Mouse (Mus musculus) erythroblast, embryonic 14.5 days (primary cell): Measurements from ENCODE around the gene Pink1. TPM values are rescaled to one million over a fixed set of nuclear protein-coding genes. Genes with fewer than 3 reads are reported as not detected.

Experiments
- H3K27me3 ChIP-seq: 2 replicates; pipeline ENCODE4 v1.6.1; 2012; ENCODE audit warnings: inconsistent platforms; ENCODE audit not compliant: control insufficient read depth
- H3K36me3 ChIP-seq: 2 replicates; pipeline ENCODE4 v1.6.1; 2012; ENCODE audit warnings: mild to moderate bottlenecking, inconsistent platforms; ENCODE audit not compliant: control insufficient read depth
- H3K4me1 ChIP-seq: 2 replicates; pipeline ENCODE4 v1.6.1; 2012; ENCODE audit warnings: inconsistent platforms; ENCODE audit not compliant: control insufficient read depth
- H3K4me3 ChIP-seq: replicated peaks from 2 replicates; pipeline ENCODE3; 2012; ENCODE audit warnings: moderate library complexity, mild to moderate bottlenecking, inconsistent platforms
- H3K9me3 ChIP-seq: 2 replicates; pipeline ENCODE4 v1.6.1; 2012; ENCODE audit warnings: low read length, inconsistent platforms, mixed read lengths; ENCODE audit not compliant: control insufficient read depth
- GATA1 ChIP-seq: IDR thresholded peaks from 2 replicates; pipeline ENCODE4 v1.6.1; 2012; ENCODE audit warnings: low read length, inconsistent platforms, mixed read lengths
- TAL1 ChIP-seq: IDR thresholded peaks from 3 replicates; pipeline ENCODE4 v1.6.1; 2012; ENCODE audit warnings: low read length, inconsistent platforms, mixed read lengths
- polyA plus RNA-seq: library from polyadenylated mRNA; stranded (reverse); fragments of >175 nt; gene quantifications from 2 replicates; pipeline ENCODE4 v1.2.3, GENCODE M21; 2012

The Pink1 gene
- polyA plus RNA-seq, 1 experiment = 5.3 TPM

DNA sequence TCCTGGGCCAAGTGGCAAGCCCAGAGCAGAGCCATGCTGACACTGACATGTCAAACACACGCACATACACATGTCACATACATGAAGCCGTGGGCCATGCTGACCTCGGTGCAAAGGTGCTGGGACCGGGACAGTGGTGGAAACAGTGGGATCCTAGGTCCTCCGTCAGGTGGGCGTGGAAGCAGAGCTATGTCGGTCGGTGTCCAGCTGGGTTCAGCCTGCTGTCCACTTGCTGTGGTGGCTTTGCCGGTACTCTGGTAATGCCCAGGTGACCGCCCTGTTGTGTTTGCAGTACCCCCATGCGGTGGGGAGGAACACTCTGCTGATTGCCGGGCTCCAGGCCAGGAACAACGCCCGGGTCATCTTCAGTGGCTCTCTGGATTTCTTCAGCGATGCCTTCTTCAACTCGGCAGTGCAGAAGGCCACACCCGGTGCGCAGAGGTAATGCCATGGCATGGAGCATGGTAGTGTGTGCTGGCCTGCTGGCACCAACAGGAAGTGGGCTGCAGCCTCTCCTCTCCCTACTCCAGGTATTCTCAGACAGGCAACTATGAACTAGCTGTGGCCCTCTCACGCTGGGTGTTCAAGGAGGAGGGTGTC lies 15.7 kb downstream of the Pink1 start:
- Histone ChIP-seq H3K4me1 (peaks cover 16% of the 10 kb centered on the region), H3K9me3 (no peaks in the 10 kb centered on the region), H3K27me3 (no peaks in the 10 kb centered on the region), H3K36me3 (peaks cover 85% of the 10 kb centered on the region), H3K4me3 (no peak overlapping the region)
- TF ChIP-seq TAL1 (no peak), GATA1 (no peak)

DNA sequence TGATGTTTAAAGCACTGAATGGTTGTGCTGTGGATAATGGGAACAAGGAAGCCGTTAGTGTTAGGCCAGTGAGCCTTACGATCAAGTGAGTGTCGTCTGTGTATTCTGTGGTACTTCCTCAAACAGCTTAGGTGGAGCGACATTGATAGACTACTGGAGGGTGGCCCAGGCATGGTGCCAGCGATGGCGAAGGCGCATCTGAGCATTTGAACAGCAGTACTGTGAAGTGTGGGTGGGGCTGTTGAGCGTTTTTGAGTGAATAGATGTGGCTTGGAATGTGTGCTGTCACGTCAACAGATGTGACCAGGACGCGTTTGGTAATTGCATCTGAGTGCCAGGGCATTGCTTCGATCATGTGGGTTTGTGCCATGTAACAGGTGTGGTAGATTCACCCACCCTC lies 18.4 kb downstream of the Pink1 start:
- Histone ChIP-seq H3K36me3 (peaks cover 64% of the 10 kb centered on the region), H3K4me3 (no peak overlapping the region), H3K9me3 (no peaks in the 10 kb centered on the region), H3K27me3 (no peaks in the 10 kb centered on the region), H3K4me1 (peaks cover 37% of the 10 kb centered on the region)
- TF ChIP-seq TAL1 (no peak), GATA1 (no peak)

DNA sequence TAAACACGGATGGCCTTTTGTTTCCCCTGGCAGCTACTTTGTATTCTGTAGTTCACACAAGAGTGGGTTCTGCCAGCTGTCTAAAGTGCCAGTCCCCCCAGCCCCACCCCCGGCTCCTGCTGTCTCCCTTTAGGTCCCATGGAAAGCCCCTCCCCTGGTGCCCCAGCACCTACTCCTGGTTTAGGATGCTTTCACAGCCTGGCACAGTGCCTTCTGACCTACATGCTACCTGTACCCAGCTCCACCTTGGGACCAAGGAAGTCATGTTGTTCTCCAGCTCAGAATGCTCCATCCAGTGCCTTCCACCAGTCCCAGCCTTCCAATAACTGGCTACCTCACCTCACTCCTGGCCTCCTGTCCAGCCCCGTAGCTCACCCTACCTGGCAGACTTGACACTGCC lies 19.1 kb downstream of the Pink1 start:
- H3K27me3 ChIP-seq = no peaks in the 10 kb centered on the region
- no peaks in the 10 kb centered on the region for H3K9me3 ChIP-seq
- no peak for TF ChIP-seq GATA1
- no peak for TF ChIP-seq TAL1
- peaks cover 57% of the 10 kb centered on the region for H3K36me3 ChIP-seq
- no peak overlapping the region for H3K4me3 ChIP-seq
- peaks cover 41% of the 10 kb centered on the region for H3K4me1 ChIP-seq

DNA sequence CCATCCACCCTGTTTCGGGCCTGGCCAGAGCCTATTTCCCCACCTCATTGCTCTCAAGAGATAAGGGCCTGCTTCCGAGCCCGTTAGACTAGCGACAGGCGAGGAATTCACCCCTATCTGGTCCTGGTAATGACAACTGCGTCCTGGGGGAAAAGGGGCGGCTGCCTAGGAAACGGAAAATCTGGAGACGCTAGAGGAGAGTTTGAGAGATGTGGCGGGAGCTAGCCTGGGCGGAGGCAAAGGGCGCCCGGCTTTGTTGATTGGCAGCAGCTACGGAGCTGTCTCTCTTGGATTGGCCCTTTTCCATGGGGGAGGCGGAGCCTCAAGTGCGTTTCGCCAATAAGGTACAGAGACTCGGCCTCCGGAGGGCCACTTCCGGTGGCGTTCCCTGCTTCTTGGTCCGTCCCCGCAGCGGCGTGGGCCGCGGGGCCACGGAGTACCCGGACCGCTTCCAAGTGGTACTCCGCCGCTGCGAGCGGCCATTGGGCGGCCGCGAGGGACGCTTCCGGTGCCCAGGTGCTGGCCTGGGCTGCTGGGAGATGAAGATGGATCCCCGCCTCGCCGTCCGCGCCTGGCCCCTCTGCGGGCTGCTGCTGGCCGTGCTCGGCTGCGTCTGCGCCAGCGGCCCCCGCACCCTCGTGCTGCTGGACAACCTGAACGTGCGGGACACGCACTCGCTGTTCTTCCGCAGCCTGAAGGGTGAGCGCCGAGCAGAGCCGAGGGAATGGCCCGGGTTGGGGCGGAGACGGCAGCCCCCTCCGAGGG lies 21.6 kb downstream of the Pink1 start, which contains the start of gene Ddost:
Ddost (plus strand) TSS at position 391 of the 765 bp plus-strand sequence.
- peaks cover 41% of the 10 kb centered on the region for H3K4me1 ChIP-seq
- TF ChIP-seq GATA1 (0 out of 2 replicates have a peak, but pooled peaks have one; percentile 23), TAL1 (no peak)

DNA sequence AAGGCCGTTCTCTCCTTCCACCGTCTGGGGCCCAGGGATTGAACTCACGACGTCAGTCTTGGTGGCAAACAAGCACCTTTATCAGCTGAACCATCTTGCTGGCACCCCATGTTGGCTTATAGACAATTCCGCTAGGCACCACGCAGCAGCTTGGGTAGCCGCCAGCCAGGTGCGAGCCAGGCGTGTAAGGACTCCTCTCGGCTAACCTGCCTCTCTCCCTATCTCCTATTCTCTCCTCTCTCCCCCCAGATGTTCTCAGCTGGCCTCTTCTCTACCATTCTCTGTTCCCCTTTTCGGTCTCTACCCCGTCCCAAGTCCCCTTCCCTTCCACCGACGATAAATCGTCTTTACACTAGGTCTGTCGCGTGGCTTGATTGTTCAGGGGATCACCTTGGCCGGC lies 22.4 kb downstream of the Pink1 start:
- H3K36me3 ChIP-seq = peaks cover 24% of the 10 kb centered on the region
- peak overlapping the region; percentile 92 for H3K4me3 ChIP-seq
- peaks cover 41% of the 10 kb centered on the region for H3K4me1 ChIP-seq
- H3K9me3 ChIP-seq = peaks cover 3% of the 10 kb centered on the region; the same call in 1 of the 2 replicates
- peak; percentile 33; the same call in 1 of the 3 replicates for TF ChIP-seq TAL1
- no peak; the same call in 1 of the 2 replicates for TF ChIP-seq GATA1
- H3K27me3 ChIP-seq = no peaks in the 10 kb centered on the region

More for the DNA sequence above, 21.6 kb downstream of the Pink1 start, which contains the start of gene Ddost:
- Histone ChIP-seq H3K4me3 (peak within 1 kb of the TSS; percentile 92), H3K9me3 (peaks cover 3% of the 10 kb centered on the region; the same call in 1 of the 2 replicates), H3K36me3 (peaks cover 32% of the 10 kb centered on the region), H3K27me3 (no peaks in the 10 kb centered on the region)

DNA sequence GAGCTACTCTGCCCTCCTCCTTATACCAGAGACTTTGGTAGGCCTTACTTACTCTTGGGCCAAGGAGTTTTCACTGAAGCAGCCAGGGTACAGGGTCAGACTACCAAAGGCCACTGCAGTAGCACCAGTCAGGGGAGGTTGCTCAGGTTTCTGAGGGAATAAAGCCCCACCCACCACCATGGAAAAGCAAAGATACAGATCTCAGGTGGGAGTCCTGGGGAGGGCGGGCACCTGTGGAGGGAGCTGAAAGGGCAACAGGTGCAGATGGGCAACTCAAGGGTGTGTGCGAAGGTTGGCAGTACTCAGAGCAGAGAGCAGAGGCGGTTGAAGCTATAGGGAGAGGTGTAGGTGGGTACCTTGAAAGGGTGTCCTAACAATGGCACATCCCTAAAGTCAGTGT lies 23.1 kb downstream of the Pink1 start:
- Histone ChIP-seq H3K27me3 (no peaks in the 10 kb centered on the region), H3K9me3 (peaks cover 3% of the 10 kb centered on the region; the same call in 1 of the 2 replicates), H3K4me3 (peak overlapping the region; percentile 92), H3K4me1 (peaks cover 41% of the 10 kb centered on the region), H3K36me3 (peaks cover 16% of the 10 kb centered on the region)
- TF ChIP-seq TAL1 = no peak

DNA sequence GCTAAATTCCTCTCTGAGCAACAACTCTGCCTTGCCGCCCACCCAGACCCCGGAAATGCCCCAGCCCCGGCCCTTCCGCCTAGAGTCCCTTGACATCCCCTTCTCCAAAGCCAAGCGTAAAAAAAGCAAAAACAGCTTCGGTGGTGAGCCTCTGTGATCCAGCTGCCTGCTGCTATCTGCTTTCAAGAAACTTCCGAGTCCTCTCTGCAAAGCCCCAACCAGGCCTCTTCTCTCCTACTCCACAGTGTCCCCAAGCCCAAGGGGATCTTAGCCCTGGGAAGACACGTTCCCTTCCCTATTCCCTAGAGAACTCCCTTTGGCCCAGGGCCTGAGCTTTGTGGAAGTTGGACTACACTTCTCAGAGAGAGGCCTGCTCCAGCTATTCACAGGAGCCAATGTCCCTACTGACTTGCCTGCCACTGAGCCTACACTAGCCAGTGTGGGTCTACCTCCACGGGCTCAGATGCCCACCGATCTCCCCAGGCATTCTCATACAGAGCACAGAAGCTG lies 24.8 kb downstream of the Pink1 start:
- no peak for TF ChIP-seq TAL1
- TF ChIP-seq GATA1 = no peak
- no peak overlapping the region for H3K4me3 ChIP-seq
- no peaks in the 10 kb centered on the region; the same call in 1 of the 2 replicates for H3K36me3 ChIP-seq
- no peaks in the 10 kb centered on the region for H3K27me3 ChIP-seq
- H3K9me3 ChIP-seq = peaks cover 3% of the 10 kb centered on the region; the same call in 1 of the 2 replicates
- H3K4me1 ChIP-seq = peaks cover 31% of the 10 kb centered on the region

DNA sequence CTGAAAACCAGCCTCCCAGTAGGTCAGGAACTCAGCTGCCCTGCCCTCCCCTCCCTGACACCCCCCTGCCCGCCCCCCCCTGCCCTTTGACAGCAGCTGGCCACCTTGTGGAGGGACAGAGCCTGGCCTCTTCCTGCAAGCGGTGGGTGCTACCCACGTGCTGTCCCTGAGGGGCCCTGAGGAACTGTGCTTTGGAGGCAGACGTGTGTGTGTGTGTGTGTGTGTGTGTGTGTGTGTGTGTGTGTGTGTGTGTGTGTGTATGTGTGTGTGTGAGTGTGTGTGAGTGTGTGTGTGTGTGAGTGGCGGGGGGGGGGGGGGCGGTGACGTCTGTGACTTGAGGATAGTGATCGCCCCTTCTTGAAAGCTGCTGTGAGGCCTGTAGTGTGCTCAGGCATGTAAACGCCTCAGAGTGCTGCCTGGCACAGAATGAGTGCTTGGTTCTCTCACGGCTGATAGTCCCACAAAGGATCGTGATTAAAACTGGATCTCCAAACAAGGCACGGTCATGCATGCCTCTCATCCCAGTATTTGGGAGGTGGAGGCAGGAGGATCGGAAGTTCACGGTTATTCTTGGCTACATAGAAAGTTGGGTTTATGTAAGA lies 32.1 kb downstream of the Pink1 start:
- TF ChIP-seq TAL1 (no peak), GATA1 (no peak)
- Histone ChIP-seq H3K27me3 (no peaks in the 10 kb centered on the region), H3K36me3 (no peaks in the 10 kb centered on the region), H3K9me3 (no peaks in the 10 kb centered on the region), H3K4me3 (no peak overlapping the region), H3K4me1 (no peaks in the 10 kb centered on the region)
